8 mouse cellular contexts compared by ENCODE assay signal in the genomic region with DNA sequence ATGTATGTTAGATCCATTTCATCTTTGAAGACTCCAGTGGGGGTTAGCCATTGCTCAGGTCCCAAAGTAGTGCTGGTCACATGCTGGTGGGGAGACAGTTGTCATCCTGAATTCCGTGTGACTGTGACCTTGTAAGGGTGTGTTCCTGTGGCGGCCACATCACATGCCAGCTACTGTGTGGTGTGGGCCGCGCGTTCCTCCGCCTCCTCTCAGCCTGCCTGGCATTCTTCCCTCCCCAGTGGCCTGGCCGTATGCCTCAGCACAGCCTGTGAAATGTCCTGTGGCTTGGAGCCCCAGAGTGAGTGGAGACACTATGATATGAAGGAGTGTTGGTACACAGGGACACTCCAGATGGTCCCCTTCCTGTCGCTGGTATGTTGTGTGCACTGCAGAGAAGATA. TPM values are rescaled to one million over a fixed set of nuclear protein-coding genes. Genes with fewer than 3 reads are reported as not detected.
DNase-seq lines count a peak whose midpoint lies in the region; ATAC-seq and TF ChIP-seq lines count a peak whose summit lies in the region.

No protein-coding gene starts in this region.

- peaks cover 51% of the 10 kb centered on the region for H3K4me1 ChIP-seq in hindbrain, postnatal 0 days (ENCODE audit: insufficient read depth, low read length)
- peaks cover 39% of the 10 kb centered on the region for H3K4me1 ChIP-seq in hindbrain, embryonic 12.5 days
- peaks cover 66% of the 10 kb centered on the region for H3K4me1 ChIP-seq in heart, embryonic 11.5 days (ENCODE audit: control insufficient read depth, insufficient read depth, low read length)

- TF ChIP-seq CTCF in hindbrain, postnatal 0 days (IDR thresholded peaks at IDR 0.05; ENCODE audit: low read depth) = no peak

- no peaks in the 10 kb centered on the region for H3K27me3 ChIP-seq in hindbrain, postnatal 0 days (ENCODE audit: insufficient read depth, low read length)
- H3K27me3 ChIP-seq in hindbrain, embryonic 12.5 days = no peaks in the 10 kb centered on the region
- no peaks in the 10 kb centered on the region for H3K27me3 ChIP-seq in heart, embryonic 11.5 days (ENCODE audit: control insufficient read depth, insufficient read depth, low read length)

- H3K4me2 ChIP-seq in hindbrain, postnatal 0 days (ENCODE audit: low read depth, low read length) = no peak overlapping the region
- H3K4me2 ChIP-seq in hindbrain, embryonic 12.5 days (replicated peaks) = no peak overlapping the region
- H3K4me2 ChIP-seq in heart, embryonic 11.5 days = no peak overlapping the region

- peak; percentile 22; the same call in 1 of the 2 replicates for ATAC-seq in hindbrain, postnatal 0 days
- no peak for ATAC-seq in hindbrain, embryonic 12.5 days (ENCODE audit: low FRiP score)
- ATAC-seq in heart, embryonic 11.5 days (replicated peaks; ENCODE audit: insufficient number of reproducible peaks, low FRiP score, low TSS enrichment) = peak; percentile 23

- no peak overlapping the region for H3K27ac ChIP-seq in hindbrain, postnatal 0 days
- H3K27ac ChIP-seq in hindbrain, embryonic 12.5 days = no peak overlapping the region
- peak overlapping the region; percentile 78 for H3K27ac ChIP-seq in heart, embryonic 11.5 days (ENCODE audit: low read depth, low read length)

- H3K4me3 ChIP-seq in hindbrain, postnatal 0 days (ENCODE audit: low read length) = no peak overlapping the region
- no peak overlapping the region for H3K4me3 ChIP-seq in hindbrain, embryonic 12.5 days
- no peak overlapping the region for H3K4me3 ChIP-seq in heart, embryonic 11.5 days (ENCODE audit: low read depth, low read length)

- H3K9ac ChIP-seq in hindbrain, postnatal 0 days (replicated peaks; ENCODE audit: low read length) = no peak overlapping the region
- H3K9ac ChIP-seq in hindbrain, embryonic 12.5 days = no peak overlapping the region
- peak overlapping the region; percentile 30; the same call in 1 of the 2 replicates for H3K9ac ChIP-seq in heart, embryonic 11.5 days (ENCODE audit: low read depth, low read length)

- 50% methylated on average over 8 of the region's 8 CpGs for WGBS in hindbrain, postnatal 0 days
- 82% methylated on average over 8 of the region's 8 CpGs for WGBS in hindbrain, embryonic 12.5 days
- WGBS in heart, embryonic 11.5 days (ENCODE audit: insufficient replicate concordance) = 50% methylated on average over 8 of the region's 8 CpGs

- no peaks in the 10 kb centered on the region for H3K36me3 ChIP-seq in hindbrain, postnatal 0 days (ENCODE audit: insufficient read depth, low read length)
- no peaks in the 10 kb centered on the region for H3K36me3 ChIP-seq in hindbrain, embryonic 12.5 days
- H3K36me3 ChIP-seq in heart, embryonic 11.5 days (ENCODE audit: control insufficient read depth, insufficient read depth, low read length) = no peaks in the 10 kb centered on the region

- H3K9me3 ChIP-seq in hindbrain, postnatal 0 days (ENCODE audit: low read length) = no peaks in the 10 kb centered on the region
- H3K9me3 ChIP-seq in hindbrain, embryonic 12.5 days (replicated peaks) = no peaks in the 10 kb centered on the region
- H3K9me3 ChIP-seq in heart, embryonic 11.5 days (replicated peaks; ENCODE audit: control insufficient read depth, low read length) = no peaks in the 10 kb centered on the region

- DNase-seq in hindbrain, postnatal 0 days (ENCODE audit: low spot score) = peak; percentile 42
- peak; percentile 91 for DNase-seq in cerebellum, adult 18-20 months
- peak; percentile 41 for DNase-seq in left cerebral cortex, adult 11 months (ENCODE audit: low spot score)
- peak; percentile 39 for DNase-seq in right cerebral cortex, postnatal 4 days
- DNase-seq in thymus, postnatal 14 days = no peak
- DNase-seq in spleen, adult 12 weeks (ENCODE audit: low spot score) = no peak

RNA-seq across cellular contexts. Expression of gene Umps, which starts 29.3 kb away (rescaled TPM):
- 16.7 and 23.6 TPM in 2 replicates for total RNA-seq in hindbrain, postnatal 0 days (2014; rRNA removed)
- 23.0 and 23.7 TPM in 2 replicates for polyA plus RNA-seq in hindbrain, postnatal 0 days (2015; fragmentation: Nextera tagmentation; extraction: Ambion mirVana)
- polyA plus RNA-seq in hindbrain, embryonic 12.5 days (2016; fragmentation: Nextera tagmentation; extraction: Ambion mirVana) = 38.2 and 39.4 TPM in 2 replicates
- polyA plus RNA-seq in heart, embryonic 11.5 days (2014; fragmentation: Nextera tagmentation; extraction: Ambion mirVana) = 43.0 and 43.9 TPM in 2 replicates

Comparison
In these comparisons a context has a peak if more than half of its experiments do, and no peak if none do; other contexts are left out.
1. DNase-seq: peak in hindbrain, postnatal 0 days (single experiment), cerebellum, adult 18-20 months (2 of 2), left cerebral cortex, adult 11 months (single experiment) and right cerebral cortex, postnatal 4 days (single experiment); none in thymus, postnatal 14 days (single experiment) and spleen, adult 12 weeks (single experiment).